Mouse (Mus musculus) right cerebral cortex, postnatal 14 days (tissue): Measurements from ENCODE around the gene Plekha3.

ENCODE experiments used
- DNase-seq: peaks from one replicate; pipeline ENCODE4 v3.0.0; 2022

Gene Plekha3

DNA sequence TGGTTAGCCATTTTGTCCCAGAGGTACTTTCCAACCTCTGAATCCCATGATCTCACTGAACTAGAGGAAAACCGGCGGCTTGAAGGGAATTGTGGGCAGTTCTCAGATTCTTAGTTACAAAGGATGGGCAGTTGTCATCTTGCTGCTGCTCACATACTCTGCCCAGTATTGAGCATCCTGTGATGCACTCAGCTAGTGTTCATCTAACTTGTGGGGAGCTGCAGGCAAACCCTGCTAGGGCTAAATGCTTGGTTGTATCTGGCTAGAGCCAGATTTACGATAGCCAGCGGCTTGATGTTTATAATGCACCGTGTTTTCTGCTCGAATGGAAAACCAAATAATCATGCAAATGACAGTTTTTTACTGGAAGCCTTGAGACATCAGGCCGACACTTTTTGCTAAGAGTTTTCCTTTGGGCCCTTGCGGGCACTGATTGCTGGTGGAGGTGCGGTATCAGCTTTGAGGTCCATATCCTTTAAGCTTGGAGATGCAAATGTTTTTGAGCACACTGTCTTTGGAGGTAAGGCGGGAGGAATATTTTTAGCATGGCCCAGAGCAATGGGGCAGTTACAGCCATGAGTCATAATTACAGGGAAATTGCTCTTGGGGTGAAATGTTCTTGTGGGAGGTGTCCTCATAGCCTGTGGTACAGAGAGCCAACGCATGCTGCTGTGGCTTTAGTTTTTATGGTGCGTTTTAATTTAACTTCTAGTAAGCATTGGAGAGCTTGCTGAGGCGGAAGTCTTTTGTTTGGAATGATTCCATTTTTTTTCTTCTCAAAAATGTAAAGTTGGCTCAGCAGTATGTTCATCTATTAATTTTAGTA, 1.5 kb downstream of the Plekha3 start:
- DNase-seq = no peak

DNA sequence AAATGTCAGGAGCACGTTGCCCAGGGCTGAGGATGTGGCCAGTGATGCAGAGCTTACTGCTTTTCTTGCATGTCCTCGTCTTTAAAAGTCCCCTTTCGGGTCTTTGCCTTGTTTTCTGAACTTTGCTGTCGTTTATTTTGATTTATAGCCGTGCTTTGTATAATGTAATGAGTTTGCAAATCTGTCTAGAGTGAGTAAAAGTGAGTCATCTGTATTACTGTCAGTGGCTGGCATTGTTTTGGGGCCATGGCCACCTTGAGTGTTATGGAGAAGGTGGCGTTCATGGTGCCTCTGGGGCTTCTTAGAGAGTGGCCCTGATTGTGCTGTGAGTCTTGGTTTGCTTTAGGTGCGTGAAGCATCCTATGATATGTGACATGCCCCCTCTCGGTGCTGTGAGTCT, 7.2 kb downstream of the Plekha3 start:
- DNase-seq = no peak

DNA sequence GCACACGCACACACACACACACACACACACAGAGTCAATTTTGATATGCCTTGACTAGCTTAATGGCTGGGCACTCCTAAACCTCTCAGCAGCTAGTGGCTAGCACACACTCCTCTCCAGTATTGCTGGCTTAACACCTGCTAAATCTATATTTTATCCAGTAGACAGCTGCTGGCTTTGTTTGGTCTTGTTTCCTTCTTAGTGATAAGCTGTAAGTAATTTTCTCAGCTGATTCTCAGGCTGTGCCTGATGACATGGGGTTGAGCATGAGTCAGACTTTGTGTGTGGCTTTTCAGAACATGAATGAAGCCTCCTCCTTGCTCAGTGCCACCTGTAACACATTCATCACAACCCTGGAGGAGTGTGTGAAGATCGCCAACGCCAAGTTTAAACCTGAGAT, 11.9 kb downstream of the Plekha3 start:
- DNase-seq = no peak

DNA sequence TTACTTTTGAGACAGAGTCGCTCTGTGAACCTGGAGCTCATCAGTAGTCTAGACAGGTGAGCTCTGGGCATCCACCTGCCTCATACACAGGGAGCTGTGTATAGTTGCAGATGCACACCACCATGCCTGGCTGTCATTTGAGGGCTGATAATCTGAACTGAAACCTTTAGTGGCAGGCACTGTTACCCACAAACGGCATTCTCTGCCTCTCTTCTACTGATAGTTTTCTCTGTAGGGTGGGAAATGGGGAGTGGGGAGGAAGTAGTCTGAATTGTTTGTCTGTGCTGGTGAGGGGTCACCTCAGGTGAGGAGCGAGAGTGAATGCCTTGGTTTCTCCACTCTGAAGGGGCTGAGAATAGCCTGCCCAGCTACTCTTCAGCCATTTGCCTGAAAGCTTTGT, 12.5 kb downstream of the Plekha3 start:
- no peak for DNase-seq

DNA sequence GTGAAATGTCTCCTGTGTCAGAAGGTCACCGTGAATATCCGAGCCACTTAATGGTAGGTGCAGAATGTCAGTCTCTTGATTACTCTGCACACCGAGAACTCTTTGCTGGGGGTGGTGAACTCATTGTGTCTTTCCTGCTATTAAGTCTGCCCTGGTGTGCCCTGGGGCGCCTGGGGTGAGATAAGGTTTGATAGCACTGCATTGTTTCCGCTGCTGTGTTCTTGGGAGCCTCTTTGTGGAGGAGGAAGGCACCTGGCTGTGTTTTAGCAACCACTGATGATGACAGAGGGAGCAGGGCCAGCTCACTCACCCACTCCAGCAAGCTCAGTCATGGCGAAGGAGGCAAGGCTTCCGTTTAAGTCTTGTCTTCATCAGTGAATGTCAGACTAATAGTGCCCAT, 13.1 kb downstream of the Plekha3 start:
- DNase-seq = no peak

DNA sequence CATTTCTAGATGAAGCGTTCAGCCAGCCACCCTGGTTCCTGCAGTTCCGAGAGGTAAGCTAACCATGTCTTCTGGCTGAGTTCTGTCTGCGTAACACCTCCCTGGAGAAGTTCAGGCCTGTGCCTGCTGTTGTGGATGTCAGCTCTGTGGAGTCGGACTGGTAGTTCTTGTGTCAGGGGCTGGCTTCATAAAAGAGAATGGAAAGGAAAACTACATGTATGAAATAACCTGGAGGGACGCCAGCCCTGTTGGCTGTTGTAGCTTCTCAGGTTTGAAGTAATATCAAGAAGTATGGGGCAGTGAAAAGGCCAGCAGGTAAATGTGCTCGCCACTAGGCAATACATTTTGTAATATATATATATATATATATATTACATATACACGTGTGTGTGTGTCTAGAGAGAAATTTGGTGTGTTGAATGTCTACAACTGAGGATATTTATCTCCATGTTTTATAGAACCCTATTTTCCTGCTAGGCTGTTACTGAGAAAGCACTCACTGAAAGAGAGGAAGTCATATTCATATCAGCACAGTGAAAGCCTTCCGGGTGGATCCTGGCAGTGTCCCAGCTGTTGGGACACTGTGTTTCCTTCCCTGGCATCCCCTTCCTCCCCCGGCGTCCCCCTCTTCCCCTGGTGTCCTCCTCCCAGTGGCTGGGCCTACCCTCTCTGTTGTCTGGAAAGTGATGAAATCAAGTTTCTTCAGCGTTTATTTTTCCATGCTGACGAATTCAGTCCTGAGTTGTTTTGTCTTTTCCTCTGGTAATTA, 15.5 kb downstream of the Plekha3 start:
- no peak for DNase-seq

DNA sequence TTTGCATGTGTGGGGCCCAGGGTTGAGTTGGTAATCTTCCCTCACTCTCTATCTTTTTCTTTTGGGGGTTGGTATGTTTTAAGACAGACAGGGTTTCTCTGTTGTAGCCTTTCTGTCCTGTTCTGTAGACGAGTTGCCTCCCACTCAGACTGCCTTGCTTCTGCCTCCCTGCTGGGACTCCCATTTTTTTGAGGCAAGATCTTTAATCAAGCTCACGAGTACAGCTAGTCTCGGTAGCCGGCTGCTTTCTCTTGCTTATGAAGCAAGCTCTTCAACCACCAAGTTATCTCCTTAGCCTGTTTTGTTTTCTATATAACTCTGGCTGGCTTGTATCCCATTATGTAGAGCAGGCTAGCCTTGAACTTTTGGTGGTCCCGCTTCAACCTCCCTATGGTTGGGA, 18.7 kb downstream of the Plekha3 start:
- no peak for DNase-seq

DNA sequence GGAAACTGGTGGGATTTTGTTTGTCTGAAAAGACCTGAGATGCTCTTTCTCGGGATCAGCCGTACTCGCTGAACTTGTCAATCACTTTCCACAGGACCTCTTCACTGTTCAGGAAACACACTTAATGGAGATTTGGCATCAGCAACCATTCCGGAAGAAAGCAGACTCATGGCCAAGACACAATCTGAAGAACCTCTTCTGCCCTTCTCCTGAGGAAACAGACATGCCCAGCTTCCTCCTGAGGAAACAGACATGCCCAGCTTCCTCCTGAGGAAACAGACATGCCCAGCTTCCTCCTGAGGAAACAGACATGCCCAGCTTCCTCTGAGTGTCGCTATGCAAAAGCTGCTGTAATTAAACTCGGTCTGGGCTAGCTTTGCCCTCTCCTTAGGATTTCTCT, 20.2 kb downstream of the Plekha3 start:
- DNase-seq = no peak

DNA sequence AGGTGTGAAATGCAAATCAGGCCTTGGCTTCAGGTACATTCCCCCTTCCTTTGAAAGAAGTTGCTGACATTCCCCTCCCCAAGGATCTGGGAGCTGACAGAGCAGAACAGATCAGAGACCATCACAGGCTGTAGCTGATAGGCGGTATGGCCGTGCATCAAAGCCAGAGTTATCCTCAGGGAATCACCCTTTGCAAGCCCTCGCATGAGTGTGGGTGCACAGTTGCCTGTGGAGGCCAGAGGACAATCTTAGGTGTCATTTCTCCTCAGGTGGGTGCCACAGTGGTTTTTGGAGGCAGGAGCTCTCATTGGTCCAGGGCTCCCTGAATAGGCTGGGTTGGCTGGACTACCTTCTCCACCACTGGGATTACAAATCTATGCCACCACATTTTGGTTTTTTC, 27.1 kb downstream of the Plekha3 start:
- DNase-seq = no peak

DNA sequence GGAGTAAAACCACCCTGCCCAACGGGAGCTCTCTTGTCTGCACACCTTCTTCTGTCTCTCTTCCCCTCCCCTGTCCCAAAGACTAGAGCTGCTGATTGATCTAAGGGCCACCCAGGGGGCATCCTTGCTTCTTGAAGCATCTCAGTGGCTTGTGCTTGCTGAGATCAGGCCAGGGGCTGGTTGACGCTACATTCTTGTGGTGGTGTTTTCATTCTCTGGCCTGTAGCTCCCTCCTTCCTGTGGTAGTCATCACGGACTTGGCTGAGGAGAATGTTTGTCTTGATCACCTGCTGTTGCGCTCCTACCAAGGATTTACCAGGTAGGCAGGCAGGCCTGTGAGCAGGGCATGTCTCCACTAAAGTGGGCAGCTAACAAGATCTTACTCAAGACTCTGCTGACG, 27.7 kb downstream of the Plekha3 start:
- DNase-seq = no peak

DNA sequence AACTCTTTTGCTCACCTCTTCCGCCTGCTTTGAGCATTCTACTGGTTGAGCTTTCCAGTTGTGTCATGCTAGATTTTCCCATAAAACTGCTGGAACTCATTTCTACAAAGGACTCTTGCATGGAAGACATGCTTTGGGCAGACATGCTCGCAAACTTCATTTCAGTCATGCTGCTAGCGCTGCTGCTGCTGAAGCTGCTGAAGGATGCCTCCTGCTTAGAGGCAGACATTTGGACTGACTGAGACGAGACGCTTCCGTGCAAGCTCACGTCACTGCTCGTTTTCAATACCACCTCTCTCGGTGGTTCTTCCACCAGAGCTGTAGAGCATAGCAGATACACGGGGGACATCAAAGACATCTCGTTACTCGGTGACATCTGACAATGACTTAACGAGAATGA, 30.6 kb downstream of the Plekha3 start:
- DNase-seq = no peak

DNA sequence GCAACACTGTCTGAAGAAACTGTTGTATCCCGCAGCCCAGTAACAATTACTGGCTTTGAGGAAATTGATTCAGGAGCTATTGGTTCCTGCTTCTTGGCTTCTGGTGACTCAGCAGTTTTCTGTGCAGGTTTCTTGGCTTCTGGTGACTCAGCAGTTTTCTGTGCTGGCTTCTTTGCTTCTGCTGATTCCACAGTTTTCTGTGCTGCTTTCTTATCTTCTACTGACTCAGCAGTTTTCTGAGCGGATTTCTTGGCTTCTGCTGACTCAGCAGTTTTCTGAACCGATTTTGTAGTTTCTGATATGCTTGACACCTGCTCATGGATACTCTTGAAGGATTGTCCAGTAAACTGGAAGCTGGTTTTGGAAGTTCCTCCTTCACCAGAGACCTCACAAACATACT, 33.4 kb downstream of the Plekha3 start:
- no peak for DNase-seq

DNA sequence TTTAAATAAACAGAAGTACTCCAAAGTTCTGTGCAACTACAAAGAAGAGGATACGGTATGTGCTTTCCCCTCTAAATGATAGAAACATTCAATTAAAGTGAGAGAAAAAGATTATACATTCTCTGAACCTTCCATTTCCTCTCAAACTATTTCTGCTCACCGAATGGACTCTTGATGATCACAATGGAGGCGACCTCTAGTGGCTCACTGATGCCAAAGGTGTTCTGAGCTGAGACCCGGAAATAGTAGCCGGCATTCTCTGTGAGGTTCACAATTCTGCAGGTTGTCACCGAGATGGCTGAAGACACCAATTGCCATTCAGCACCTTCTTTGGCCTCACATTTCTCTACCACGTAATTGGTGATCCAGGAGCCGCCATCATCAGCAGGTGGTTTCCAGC, 39.9 kb downstream of the Plekha3 start:
- DNase-seq = no peak

DNA sequence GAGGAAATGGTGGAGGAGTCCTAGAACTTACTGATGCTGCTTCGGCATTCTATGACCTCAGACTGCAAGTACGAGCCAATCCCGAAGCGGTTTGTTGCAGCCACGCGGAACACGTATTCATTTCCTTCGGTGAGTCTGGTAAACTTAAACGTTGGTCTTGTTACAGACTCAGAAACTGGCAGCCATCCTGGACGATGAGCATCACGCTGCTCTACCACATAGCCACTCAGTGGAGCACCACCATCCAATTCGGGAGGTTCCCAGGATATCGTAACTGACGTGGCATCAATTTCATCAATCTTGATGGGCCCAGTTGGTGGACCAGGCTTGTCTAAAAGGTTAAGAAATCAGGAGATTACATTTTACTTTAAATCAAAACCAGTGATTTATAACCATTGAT, 44.6 kb downstream of the Plekha3 start:
- no peak for DNase-seq
